8 mouse cellular contexts compared by ENCODE assay signal in genomic region chr5:124353011-124353725, GRCm38 (mm10). TPM values are rescaled to one million over a fixed set of nuclear protein-coding genes. Genes with fewer than 3 reads are reported as not detected.
A peak's percentile ranks its signal among the peaks of the same experiment; 100 is the strongest.
DNase-seq lines count a peak whose midpoint lies in the region; ATAC-seq and TF ChIP-seq lines count a peak whose summit lies in the region.

No protein-coding gene starts in this region.

- peak; percentile 19 for DNase-seq in gastrocnemius, adult 18-20 months (ENCODE audit: low spot score)
- no peak for DNase-seq in gastrocnemius, postnatal 25 days
- peak; percentile 49 for DNase-seq in MEL (ENCODE audit: low read depth, low spot score)
- peak; percentile 65 for DNase-seq in embryonic facial prominence, embryonic 10.5 days (ENCODE audit: low spot score)
- peak; percentile 44 for DNase-seq in liver
- no peak for DNase-seq in layer of hippocampus, adult 8-10 months (ENCODE audit: low spot score in 2 of 2)

- H3K4me1 ChIP-seq in MEL (ENCODE audit: control insufficient read depth in 1 of 2, insufficient read depth in 2 of 2, low read length in 2 of 2) = peaks cover 2 to 11% of the 10 kb centered on the region in 2 experiments
- H3K4me1 ChIP-seq in embryonic facial prominence, embryonic 10.5 days = peaks cover 33% of the 10 kb centered on the region
- peaks cover 26% of the 10 kb centered on the region for H3K4me1 ChIP-seq in heart, embryonic 16.5 days (ENCODE audit: control insufficient read depth, insufficient read depth, low read length)
- H3K4me1 ChIP-seq in neural tube, embryonic 15.5 days = peaks cover 54% of the 10 kb centered on the region

- no peak for TF ChIP-seq RAD21 in MEL (IDR thresholded peaks at IDR 0.05; ENCODE audit: low read depth, low read length)

- H3K4me3 ChIP-seq in MEL (ENCODE audit: control insufficient read depth in 1 of 2, insufficient read depth in 1 of 2, low read depth in 2 of 2, low read length in 2 of 2) = peak overlapping the region; percentile 89 to 96
- peak overlapping the region; percentile 96 for H3K4me3 ChIP-seq in embryonic facial prominence, embryonic 10.5 days
- peak overlapping the region; percentile 90 for H3K4me3 ChIP-seq in heart, embryonic 16.5 days (ENCODE audit: low read length)
- peak overlapping the region; percentile 83 for H3K4me3 ChIP-seq in neural tube, embryonic 15.5 days (replicated peaks)

- H3K9me3 ChIP-seq in MEL (replicated peaks; ENCODE audit: insufficient read depth, low read length) = no peaks in the 10 kb centered on the region
- H3K9me3 ChIP-seq in embryonic facial prominence, embryonic 10.5 days = no peaks in the 10 kb centered on the region
- no peaks in the 10 kb centered on the region for H3K9me3 ChIP-seq in heart, embryonic 16.5 days (replicated peaks; ENCODE audit: control insufficient read depth, low read length)
- no peaks in the 10 kb centered on the region for H3K9me3 ChIP-seq in neural tube, embryonic 15.5 days (replicated peaks)

- WGBS in embryonic facial prominence, embryonic 10.5 days = under 1% methylated on average over 32 of the region's 32 CpGs
- under 1% methylated on average over 32 of the region's 32 CpGs for WGBS in heart, embryonic 16.5 days
- 0% methylated on average over 32 of the region's 32 CpGs for WGBS in neural tube, embryonic 15.5 days

- H3K9ac ChIP-seq in MEL (ENCODE audit: control insufficient read depth, low read depth, low read length, poor library complexity, severe bottlenecking) = peak overlapping the region; percentile 99
- peak overlapping the region; percentile 99 for H3K9ac ChIP-seq in heart, embryonic 16.5 days (ENCODE audit: low read length)
- H3K9ac ChIP-seq in neural tube, embryonic 15.5 days (replicated peaks) = peak overlapping the region; percentile 86

- H3K4me2 ChIP-seq in heart, embryonic 16.5 days (ENCODE audit: low read depth, low read length) = peak overlapping the region; percentile 99
- H3K4me2 ChIP-seq in neural tube, embryonic 15.5 days = peak overlapping the region; percentile 84

- TF ChIP-seq POLR2A in MEL (IDR thresholded peaks at IDR 0.05; ENCODE audit: control insufficient read depth in 1 of 2, insufficient read depth in 1 of 2, low read depth in 1 of 2, low read length in 2 of 2, poor library complexity in 1 of 2) = no peak; a peak in 1 of 4 replicates

- H3K79me2 ChIP-seq in MEL (ENCODE audit: control insufficient read depth, insufficient read depth, low read length, poor library complexity) = peaks cover 45% of the 10 kb centered on the region

- peak overlapping the region; percentile 71 for H3K27ac ChIP-seq in MEL (ENCODE audit: control insufficient read depth, low read depth, low read length)
- H3K27ac ChIP-seq in embryonic facial prominence, embryonic 10.5 days (replicated peaks) = peak overlapping the region; percentile 100
- H3K27ac ChIP-seq in heart, embryonic 16.5 days (ENCODE audit: low read length) = peak overlapping the region; percentile 97
- peak overlapping the region; percentile 95 for H3K27ac ChIP-seq in neural tube, embryonic 15.5 days (replicated peaks)

- no peak for TF ChIP-seq EP300 in MEL (IDR thresholded peaks at IDR 0.05; ENCODE audit: low read depth in 1 of 2, low read length in 2 of 2)

- H3K36me3 ChIP-seq in MEL (ENCODE audit: control insufficient read depth in 1 of 2, insufficient read depth in 2 of 2, low read length in 2 of 2) = peaks cover 3 to 10% of the 10 kb centered on the region in 2 experiments
- peaks cover 41% of the 10 kb centered on the region for H3K36me3 ChIP-seq in embryonic facial prominence, embryonic 10.5 days (replicated peaks)
- H3K36me3 ChIP-seq in heart, embryonic 16.5 days (ENCODE audit: control insufficient read depth, insufficient read depth) = peaks cover 14% of the 10 kb centered on the region
- peaks cover 13% of the 10 kb centered on the region for H3K36me3 ChIP-seq in neural tube, embryonic 15.5 days

- no peak; the same call in 1 of the 2 replicates for ATAC-seq in heart, embryonic 16.5 days (replicated peaks; ENCODE audit: extremely low read depth, insufficient read depth, low FRiP score)
- no peak for ATAC-seq in neural tube, embryonic 15.5 days (ENCODE audit: low FRiP score)

- TF ChIP-seq CTCF in MEL (IDR thresholded peaks at IDR 0.05 in 2 of 3, conservative IDR thresholded peaks at IDR 0.05 in 1 of 3; ENCODE audit: control insufficient read depth in 1 of 3, insufficient read depth in 1 of 3, low read depth in 2 of 3, low read length in 3 of 3, poor library complexity in 1 of 3, severe bottlenecking in 1 of 3) = no peak

- H3K27me3 ChIP-seq in MEL (ENCODE audit: control insufficient read depth in 1 of 2, insufficient read depth in 2 of 2, low read length in 2 of 2) = no peaks in the 10 kb centered on the region
- no peaks in the 10 kb centered on the region for H3K27me3 ChIP-seq in embryonic facial prominence, embryonic 10.5 days (replicated peaks; ENCODE audit: low read depth, poor library complexity, severe bottlenecking)
- H3K27me3 ChIP-seq in heart, embryonic 16.5 days (ENCODE audit: control insufficient read depth, insufficient read depth, low read length) = no peaks in the 10 kb centered on the region
- H3K27me3 ChIP-seq in neural tube, embryonic 15.5 days (replicated peaks) = no peaks in the 10 kb centered on the region

TF ChIP-seq in MEL, 35 proteins besides CTCF, POLR2A, EP300 and RAD21:
- TF ChIP-seq MYC (IDR thresholded peaks at IDR 0.05; ENCODE audit: low read depth, low read length) (no peak), MAX (IDR thresholded peaks at IDR 0.05; ENCODE audit: low read length) (peak; percentile 21), SIN3A (IDR thresholded peaks at IDR 0.05; ENCODE audit: low read length) (0 out of 2 replicates have a peak, but pooled peaks have one; percentile 9)

RNA-seq across cellular contexts. Expression of gene Cdk2ap1, which starts 9.7 kb away (rescaled TPM):
- 100 to 1,000 TPM; 146 to 161 TPM for total RNA-seq in gastrocnemius, adult 18-20 months (2021)
- total RNA-seq in gastrocnemius, postnatal 25 days (2021) = 100 to 1,000 TPM; 113 to 116 TPM
- 110 and 118 TPM in 2 replicates for total RNA-seq in MEL (2012; rRNA removed)
- polyA plus RNA-seq in MEL (2012; ENCODE audit: insufficient read depth in 1 of 2, insufficient read length in 2 of 2, low read depth in 1 of 2, low replicate concordance in 2 of 2, missing spikeins in 1 of 2) = 100 to 1,000 TPM in 1 of 2 experiments, not detected in 1; 430 TPM
- 72.0 and 78.0 TPM in 2 replicates for polyA plus RNA-seq in embryonic facial prominence, embryonic 10.5 days (2016; fragmentation: Nextera tagmentation; extraction: Ambion mirVana)
- polyA plus RNA-seq in heart, embryonic 16.5 days (2015; fragmentation: Nextera tagmentation; extraction: Ambion mirVana) = 14.6 and 19.6 TPM in 2 replicates
- 49.7 and 89.0 TPM in 2 replicates for polyA plus RNA-seq in neural tube, embryonic 15.5 days (2015; fragmentation: Nextera tagmentation; extraction: Ambion mirVana)
- 100 to 1,000 TPM in 2 of 4 experiments, 10 to 100 TPM in 2; 92.2 to 111 (median 102) TPM for total RNA-seq in layer of hippocampus, adult 8-10 months (2022)

RNA-seq across cellular contexts. Expression of gene 2810006K23Rik, which starts 25.3 kb away (rescaled TPM):
- 1 to 10 TPM; 7.3 to 7.7 TPM for total RNA-seq in gastrocnemius, adult 18-20 months (2021)
- total RNA-seq in gastrocnemius, postnatal 25 days (2021) = 1 to 10 TPM; 5.2 to 7.4 TPM
- total RNA-seq in MEL (2012; rRNA removed) = 6.5 and 7.6 TPM in 2 replicates
- 10 to 100 TPM in 1 of 2 experiments, not detected in 1; 13.3 TPM for polyA plus RNA-seq in MEL (2012; ENCODE audit: insufficient read depth in 1 of 2, insufficient read length in 2 of 2, low read depth in 1 of 2, low replicate concordance in 2 of 2, missing spikeins in 1 of 2)
- polyA plus RNA-seq in embryonic facial prominence, embryonic 10.5 days (2016; fragmentation: Nextera tagmentation; extraction: Ambion mirVana) = 20.9 and 25.2 TPM in 2 replicates
- 18.5 and 20.3 TPM in 2 replicates for polyA plus RNA-seq in heart, embryonic 16.5 days (2015; fragmentation: Nextera tagmentation; extraction: Ambion mirVana)
- 13.4 and 14.4 TPM in 2 replicates for polyA plus RNA-seq in neural tube, embryonic 15.5 days (2015; fragmentation: Nextera tagmentation; extraction: Ambion mirVana)
- 10 to 100 TPM; 12.3 to 17.1 (median 14.6) TPM for total RNA-seq in layer of hippocampus, adult 8-10 months (2022)

RNA-seq across cellular contexts. Expression of gene Mphosph9, which starts 25.4 kb away (rescaled TPM):
- total RNA-seq in gastrocnemius, adult 18-20 months (2021) = 1 to 10 TPM; 3.1 to 3.3 TPM
- total RNA-seq in gastrocnemius, postnatal 25 days (2021) = 1 to 10 TPM; 2.5 to 2.8 TPM
- 9.0 and 10.9 TPM in 2 replicates for total RNA-seq in MEL (2012; rRNA removed)
- 10 to 100 TPM; 10.4 to 60.8 TPM for polyA plus RNA-seq in MEL (2012; ENCODE audit: insufficient read depth in 1 of 2, insufficient read length in 2 of 2, low read depth in 1 of 2, low replicate concordance in 2 of 2, missing spikeins in 1 of 2)
- polyA plus RNA-seq in embryonic facial prominence, embryonic 10.5 days (2016; fragmentation: Nextera tagmentation; extraction: Ambion mirVana) = 19.0 and 21.2 TPM in 2 replicates
- polyA plus RNA-seq in heart, embryonic 16.5 days (2015; fragmentation: Nextera tagmentation; extraction: Ambion mirVana) = 8.7 and 10.5 TPM in 2 replicates
- polyA plus RNA-seq in neural tube, embryonic 15.5 days (2015; fragmentation: Nextera tagmentation; extraction: Ambion mirVana) = 10.7 and 12.6 TPM in 2 replicates
- 10 to 100 TPM; 17.5 to 26.2 (median 24.9) TPM for total RNA-seq in layer of hippocampus, adult 8-10 months (2022)

Comparison
In these comparisons a context has a peak if more than half of its experiments do, and no peak if none do; other contexts are left out.
1. DNase-seq: peak in gastrocnemius, adult 18-20 months (single experiment), MEL (single experiment), embryonic facial prominence, embryonic 10.5 days (single experiment) and liver (single experiment); none in gastrocnemius, postnatal 25 days (single experiment) and layer of hippocampus, adult 8-10 months (0 of 2).
2. Peak in every context shown above with its lines, with median percentiles within 50 percentile points of each other: H3K27ac ChIP-seq, H3K4me3 ChIP-seq and H3K9ac ChIP-seq.